Mouse (Mus musculus) hematopoietic stem cell, adult 5-6 weeks (primary cell): ENCODE results near the gene Synpo2l. TPM values are rescaled to one million over a fixed set of nuclear protein-coding genes. Genes with fewer than 3 reads are reported as not detected.
"Not testable (repeated sequence)": the region's sequence is repeated elsewhere in the genome, so short reads cannot be mapped to it uniquely, and the experiment has no call there.

ENCODE experiments used
- ATAC-seq, 2 experiments: fragments of 125-278 bp in 1 of 2; replicated peaks in 1 of 2; 2 replicates each; pipeline ENCODE4 v1.8.0; 2016 to 2017; ENCODE audit warnings: inconsistent platforms in 2 of 2, mild to moderate bottlenecking in 2 of 2, moderate number of reproducible peaks in 2 of 2, low read depth in 1 of 2, moderate TSS enrichment in 1 of 2; ENCODE audit not compliant: low FRiP score in 2 of 2, poor library complexity in 2 of 2, severe bottlenecking in 2 of 2, insufficient read depth in 1 of 2, low TSS enrichment in 1 of 2
- total RNA-seq: library from RNA; stranded (forward); fragments of 172-1452, 232-1000 nt; gene quantifications from 2 replicates; pipeline ENCODE4 v1.2.3, GENCODE M21; 2017

The Synpo2l gene
- total RNA-seq, 1 experiment from 2014 or later: not detected

DNA sequence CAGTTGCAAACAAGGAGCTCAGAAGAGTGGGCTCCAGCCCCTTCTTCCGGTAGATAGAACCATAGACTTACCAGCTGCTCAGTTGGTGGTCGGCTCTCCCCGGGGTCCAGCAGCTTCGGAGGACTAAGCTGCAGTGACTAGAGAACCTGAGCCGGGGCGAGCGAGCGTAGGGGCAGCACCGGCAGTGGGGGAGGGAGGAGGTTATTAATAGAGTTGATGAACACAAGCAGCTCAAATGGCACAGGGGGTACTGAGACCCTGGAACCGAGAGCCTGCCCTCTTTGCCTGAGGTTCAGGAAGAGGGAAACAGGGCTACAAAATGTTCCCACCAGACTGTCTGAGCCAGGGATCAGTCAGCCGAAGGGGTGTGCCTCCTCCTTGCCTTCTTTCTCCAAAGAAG, 11.8 kb downstream of the Synpo2l start, which contains the start of gene Myoz1:
Gene Myoz1 (minus strand): TSS at position 180 of the 400 bp plus-strand sequence.
- ATAC-seq: no peak

GRCm38 (mm10) chr14:20655731-20656130, 12.4 kb downstream of the Synpo2l start:
- ATAC-seq: no peak

DNA sequence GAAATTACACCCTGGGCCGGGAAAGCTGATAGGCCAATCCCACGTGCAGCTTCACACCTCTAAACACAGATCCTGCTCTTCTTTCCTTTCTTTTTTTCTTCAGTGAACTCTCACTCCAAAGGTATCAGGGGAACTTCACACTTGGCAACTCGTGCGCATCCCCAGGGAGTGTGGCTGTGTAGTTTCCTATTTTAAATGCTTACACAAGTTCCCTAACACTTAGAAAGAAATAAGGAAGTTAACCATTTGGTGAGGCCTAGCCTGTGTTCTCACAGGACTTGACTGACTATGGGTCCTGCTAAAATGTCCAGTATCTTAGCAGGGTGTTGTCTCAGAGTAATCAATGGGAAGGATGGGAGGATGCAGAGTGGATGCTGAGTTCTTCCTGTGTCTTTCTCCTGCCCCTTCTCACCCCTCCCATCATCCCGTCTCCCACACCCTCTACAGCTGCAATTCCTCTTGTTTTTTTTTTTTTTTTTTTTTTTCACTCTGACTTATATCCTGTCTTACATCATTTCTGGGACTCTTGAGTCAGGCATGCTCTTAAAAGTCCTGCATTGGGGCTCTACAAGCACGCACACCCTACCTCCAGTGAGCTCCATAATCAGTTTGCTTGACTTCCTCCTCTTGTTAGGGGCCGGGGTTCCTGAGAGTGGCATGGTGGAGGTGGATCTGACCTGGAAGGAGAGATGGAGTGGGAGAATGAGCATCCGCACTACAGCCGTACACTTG, 13.3 kb downstream of the Synpo2l start:
- peak in 1 of 2 experiments; percentile 30; a peak in 2 of 4 replicates for ATAC-seq

- ATAC-seq: no peak
Measured at GRCm38 (mm10) chr14:20651722-20652256, 16.4 kb downstream of the Synpo2l start.

GRCm38 (mm10) chr14:20651000-20651399, 17.2 kb downstream of the Synpo2l start:
- ATAC-seq: no peak

DNA sequence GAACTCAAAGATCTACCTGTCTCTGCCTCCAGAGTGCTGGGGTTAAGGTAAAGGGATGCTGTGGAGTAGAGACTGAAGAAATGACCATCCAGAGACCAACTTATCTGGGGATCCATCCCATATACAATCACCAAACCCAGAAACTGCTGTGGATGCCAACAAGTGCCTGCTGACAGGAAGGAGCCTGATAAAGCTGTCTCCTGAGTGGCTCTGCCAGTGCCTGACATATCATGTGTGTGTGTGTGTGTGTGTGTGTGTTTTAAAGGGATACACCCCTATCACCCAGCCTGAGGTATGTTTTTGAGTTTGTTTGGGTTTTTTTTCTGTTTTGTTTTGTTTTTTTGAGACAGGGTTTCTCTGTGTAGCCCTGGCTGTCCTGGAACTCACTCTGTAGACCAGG, 21.8 kb downstream of the Synpo2l start:
- ATAC-seq: no peak

GRCm38 (mm10) chr14:20645547-20645946, 22.6 kb downstream of the Synpo2l start:
- no peak for ATAC-seq

- no peak for ATAC-seq
Measured at GRCm38 (mm10) chr14:20641438-20641875, 26.7 kb downstream of the Synpo2l start.

- ATAC-seq: peak; percentile 93 to 99
Measured at GRCm38 (mm10) chr14:20640644-20641437, 27.3 kb downstream of the Synpo2l start, which contains the start of gene Usp54. Gene Usp54, minus strand, starts transcription at chr14:20641063.

DNA sequence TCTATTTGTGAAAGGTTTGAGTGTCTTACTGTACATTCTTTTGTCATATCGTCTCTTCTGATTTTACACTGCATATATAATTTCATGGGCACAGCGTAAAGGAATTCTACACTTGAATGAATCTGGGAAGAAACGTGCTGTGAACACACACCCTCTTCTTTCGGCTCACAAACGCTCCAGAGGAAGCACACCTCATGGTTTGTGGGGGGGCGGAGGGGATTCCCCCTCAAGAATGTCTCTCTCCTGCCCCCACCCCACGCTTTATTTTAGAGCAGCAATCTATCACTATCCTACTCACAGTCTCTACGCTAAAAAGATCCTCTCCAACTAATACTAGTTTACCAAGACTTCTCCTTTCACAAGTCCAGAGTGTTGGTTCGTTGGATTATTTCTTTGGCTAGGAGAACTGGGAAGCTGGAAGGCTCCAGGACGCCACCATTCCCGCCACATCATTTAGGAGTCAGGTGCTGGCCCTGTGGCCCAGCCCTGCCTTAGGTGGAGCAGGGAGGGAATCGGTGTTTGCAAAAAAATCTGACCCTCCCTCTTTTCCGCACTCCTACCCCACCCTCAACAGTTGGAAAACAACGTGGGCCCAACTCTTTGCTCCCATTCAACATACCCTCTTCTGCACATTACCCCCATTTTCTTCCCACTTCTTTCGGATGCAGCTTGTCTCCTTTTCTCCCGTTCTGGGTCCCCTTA, 28.1 kb downstream of the Synpo2l start:
- ATAC-seq: peak in 1 of 2 experiments; percentile 18; a peak in 1 of 4 replicates

DNA sequence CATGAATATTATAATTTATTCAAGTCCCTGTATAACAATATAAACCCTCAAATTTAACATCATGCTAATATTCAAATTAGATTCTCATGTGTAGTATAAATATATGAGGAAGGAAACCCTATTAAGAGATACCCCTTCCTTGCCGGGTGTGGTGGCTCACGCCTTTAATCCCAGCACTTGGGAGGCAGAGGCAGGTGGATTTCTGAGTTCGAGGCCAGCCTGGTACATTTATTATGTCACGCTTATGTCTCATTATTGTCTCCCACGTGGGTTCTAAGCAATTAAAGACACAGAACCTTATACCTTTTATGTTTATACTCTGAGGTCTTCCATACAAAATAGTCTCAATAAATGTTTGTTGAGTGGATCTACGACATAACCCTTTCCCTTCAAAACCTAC, 29.5 kb downstream of the Synpo2l start:
- no peak for ATAC-seq

DNA sequence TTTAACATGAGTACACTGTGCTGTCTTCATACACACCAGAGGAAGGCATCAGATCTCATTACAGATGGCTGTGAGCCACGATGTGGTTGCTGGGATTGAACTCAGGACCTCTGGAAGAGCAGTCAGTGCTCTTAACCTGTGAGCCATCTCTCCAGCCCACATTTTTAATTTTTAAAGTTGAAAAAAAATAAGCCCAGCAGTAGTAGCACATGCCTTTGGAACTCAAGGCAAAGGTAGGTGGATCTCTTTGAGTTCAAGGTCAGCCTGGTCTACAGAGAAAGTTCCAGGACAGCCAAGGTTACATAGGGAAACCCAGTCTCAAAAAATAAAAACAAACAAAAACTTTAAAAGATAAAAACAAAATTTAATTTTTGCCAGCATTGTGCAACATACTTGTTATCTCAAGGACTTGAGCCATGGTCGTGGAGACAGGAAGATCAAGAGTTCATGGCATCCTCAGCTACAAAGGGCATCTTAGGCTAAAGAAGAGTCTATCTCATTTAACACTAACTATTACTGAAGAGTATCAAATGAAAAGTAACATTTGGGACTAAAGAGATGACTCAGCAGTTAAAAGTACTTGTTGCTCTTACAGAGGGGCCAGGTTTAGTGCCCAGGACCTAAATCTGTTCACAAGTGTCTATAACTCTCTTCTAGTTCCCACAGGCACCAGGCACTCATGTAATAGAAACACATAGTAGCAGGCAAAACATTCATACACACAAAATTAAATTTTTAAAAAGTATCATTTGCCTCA, 30.2 kb downstream of the Synpo2l start:
- ATAC-seq: no peak

DNA sequence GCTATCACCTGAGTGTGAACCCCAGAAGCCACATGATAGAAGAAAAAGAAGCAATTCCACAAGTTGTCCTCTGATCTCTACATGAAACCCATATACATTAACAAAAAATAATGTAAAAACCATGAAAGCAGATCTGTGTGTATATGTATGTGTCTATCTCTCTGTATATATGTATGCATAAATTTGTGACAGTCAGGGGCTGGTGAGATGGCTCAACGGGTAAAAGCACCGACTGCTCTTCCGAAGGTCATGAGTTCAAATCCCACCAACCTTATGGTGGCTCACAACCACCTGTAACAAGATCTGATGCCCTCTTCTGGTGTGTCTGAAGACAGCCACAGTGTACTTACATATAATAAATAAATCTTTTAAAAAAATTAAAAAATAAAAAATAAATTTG, 31.2 kb downstream of the Synpo2l start:
- not testable (repeated sequence) for ATAC-seq

GRCm38 (mm10) chr14:20635546-20635945, 32.6 kb downstream of the Synpo2l start:
- ATAC-seq: no peak

DNA sequence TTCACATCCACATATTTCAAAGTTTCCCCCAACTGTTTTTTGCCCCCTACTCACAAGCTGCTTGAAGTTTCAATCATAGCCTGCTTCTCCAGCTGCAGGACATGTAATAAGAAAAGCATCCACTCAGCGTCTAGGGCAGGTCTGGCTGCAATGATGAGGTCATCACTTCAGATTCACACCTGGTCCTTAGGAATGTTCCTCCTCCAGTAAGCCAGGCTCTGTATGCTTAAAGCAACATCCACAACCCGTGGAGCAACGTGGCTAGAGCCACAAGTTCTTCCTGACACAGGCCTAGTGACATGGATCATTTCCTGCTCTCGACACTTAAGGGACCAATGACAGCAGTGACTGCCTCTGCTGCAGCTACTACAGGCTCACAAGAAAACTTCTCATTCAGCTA, 36.9 kb downstream of the Synpo2l start:
- ATAC-seq: no peak

DNA sequence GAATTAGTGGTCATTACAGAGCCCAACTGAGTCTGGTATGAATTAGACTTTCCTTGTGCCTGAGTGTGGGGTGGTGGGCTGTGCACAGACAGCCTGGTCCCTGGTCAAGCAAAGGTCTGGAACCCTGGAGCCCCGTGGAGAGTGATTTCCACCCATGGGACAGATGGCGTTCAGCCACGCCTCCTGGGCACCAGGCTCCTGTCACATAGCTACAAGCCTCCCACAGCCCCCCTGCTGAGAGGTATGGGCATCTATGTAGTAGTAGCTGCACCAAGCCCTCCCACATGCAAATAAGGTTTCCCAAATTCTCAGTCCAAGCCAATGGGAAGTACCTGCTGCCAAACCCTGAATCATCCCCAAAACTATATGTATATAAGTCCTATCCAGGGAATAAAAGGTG, 41.2 kb downstream of the Synpo2l start:
- ATAC-seq: no peak

DNA sequence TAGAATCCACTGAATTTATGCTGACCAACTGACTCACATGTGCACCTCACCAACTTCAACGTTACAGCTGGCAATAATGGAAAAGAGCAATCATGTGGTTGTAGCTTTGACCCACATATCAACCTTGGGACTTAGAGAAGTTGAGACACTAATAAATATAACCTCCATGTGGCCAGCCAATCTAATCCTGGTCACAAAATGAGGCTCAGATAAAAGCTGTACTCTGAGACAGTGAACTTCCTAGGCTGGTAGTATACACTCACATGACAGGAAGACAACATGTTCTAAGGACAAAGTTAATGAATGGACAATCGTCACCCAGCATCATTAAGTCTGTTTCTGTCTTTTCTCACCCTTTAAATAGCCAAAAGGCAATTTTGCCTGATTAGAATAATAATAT, 41.7 kb downstream of the Synpo2l start:
- no peak for ATAC-seq
